Mouse (Mus musculus) midbrain, embryonic 14.5 days (tissue): Measurements from ENCODE around the gene Epor. TPM values are rescaled to one million over a fixed set of nuclear protein-coding genes. Genes with fewer than 3 reads are reported as not detected.

Source experiments
- ATAC-seq: fragments of 200-750 bp; cut with Nextera tagmentation; 2 replicates; pipeline ENCODE4 v1.8.0; 2017; ENCODE audit warnings: moderate number of reproducible peaks, moderate library complexity; ENCODE audit not compliant: low FRiP score, low TSS enrichment
- DNase-seq: peaks from one replicate; pipeline ENCODE4 v3.0.0-alpha.2; 2015
- H3K27ac ChIP-seq: fragments of 300-500 bp; sonication (generic); replicated peaks from 2 replicates; pipeline ENCODE4 v1.5.1; 2014; ENCODE audit warnings: mild to moderate bottlenecking, low read depth, low read length, moderate library complexity
- H3K27me3 ChIP-seq: fragments of 300-500 bp; sonication (generic); 2 replicates; pipeline ENCODE4 v1.6.1; 2014; ENCODE audit warnings: low read length, control low read depth, mixed read lengths; ENCODE audit not compliant: control insufficient read depth, insufficient read depth
- H3K36me3 ChIP-seq: fragments of 300-500 bp; sonication (generic); 2 replicates; pipeline ENCODE4 v1.6.1; 2014; ENCODE audit warnings: low read length, control low read depth; ENCODE audit not compliant: control insufficient read depth, insufficient read depth
- H3K4me1 ChIP-seq: fragments of 300-500 bp; sonication (generic); 2 replicates; pipeline ENCODE4 v1.6.1; 2014; ENCODE audit warnings: mild to moderate bottlenecking, antibody characterized with exemption, low read length, control low read depth; ENCODE audit not compliant: control insufficient read depth, insufficient read depth
- H3K4me2 ChIP-seq: fragments of 300-500 bp; sonication (generic); 2 replicates; pipeline ENCODE4 v1.6.1; 2014; ENCODE audit warnings: mild to moderate bottlenecking, low read length, moderate library complexity
- H3K4me3 ChIP-seq: fragments of 300-500 bp; sonication (generic); replicated peaks from 2 replicates; pipeline ENCODE4 v1.5.1; 2014; ENCODE audit warnings: low read depth, low read length
- H3K9ac ChIP-seq: fragments of 300-500 bp; sonication (generic); replicated peaks from 2 replicates; pipeline ENCODE4 v1.6.1; 2014; ENCODE audit warnings: mild to moderate bottlenecking, low read length, moderate library complexity
- H3K9me3 ChIP-seq: fragments of 300-500 bp; sonication (generic); 2 replicates; pipeline ENCODE4 v1.6.1; 2016; ENCODE audit warnings: low read length, control low read depth, mixed read lengths; ENCODE audit not compliant: control insufficient read depth
- WGBS: fragments of 180-500 bp; shearing (Covaris S2); extraction: QIAGEN DNeasy Blood & Tissue Kit; methylation state at CpG from one replicate; pipeline ENCODE4 v1.1.7; 2014; 5-methylcytosine and 5-hydroxymethylcytosine counted together
- polyA plus RNA-seq: library from polyadenylated mRNA; unstranded; fragments of >200 nt; fragmentation: Nextera tagmentation; extraction: Ambion mirVana; gene quantifications from 2 replicates; pipeline ENCODE4 v1.2.1, GENCODE M21; 2014

The Epor gene
- polyA plus RNA-seq, 1 experiment from 2014 or later = 2.0 TPM

DNA sequence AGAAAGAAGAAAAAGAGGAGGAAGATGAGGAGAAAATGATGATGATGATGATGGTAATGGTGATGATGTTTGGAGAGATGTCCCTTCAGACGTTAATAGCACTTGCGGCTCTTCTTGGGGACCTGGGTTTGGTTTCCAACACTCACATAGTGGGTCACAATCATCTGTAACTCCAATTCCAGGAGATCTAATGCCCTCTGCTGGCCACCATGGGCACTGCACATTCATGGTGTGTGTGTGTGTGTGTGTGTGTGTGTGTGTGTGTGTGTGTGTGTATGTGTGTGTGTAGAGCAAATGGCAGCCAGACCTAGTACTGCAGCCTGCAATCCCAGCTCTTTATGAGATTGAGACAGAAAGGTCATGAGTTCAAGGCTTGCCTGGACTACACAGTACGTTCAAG is 11.3 kb downstream of the Epor start:
- Histone ChIP-seq H3K4me1 (peaks cover 17% of the 10 kb centered on the region; the same call in 1 of the 2 replicates), H3K9me3 (no peaks in the 10 kb centered on the region), H3K4me3 (no peak overlapping the region), H3K27ac (no peak overlapping the region), H3K27me3 (no peaks in the 10 kb centered on the region), H3K9ac (no peak overlapping the region), H3K4me2 (no peak overlapping the region), H3K36me3 (peaks cover 10% of the 10 kb centered on the region; the same call in 1 of the 2 replicates)
- no peak for ATAC-seq
- no peak for DNase-seq
- 77% methylated on average over 3 of the region's 3 CpGs for WGBS

DNA sequence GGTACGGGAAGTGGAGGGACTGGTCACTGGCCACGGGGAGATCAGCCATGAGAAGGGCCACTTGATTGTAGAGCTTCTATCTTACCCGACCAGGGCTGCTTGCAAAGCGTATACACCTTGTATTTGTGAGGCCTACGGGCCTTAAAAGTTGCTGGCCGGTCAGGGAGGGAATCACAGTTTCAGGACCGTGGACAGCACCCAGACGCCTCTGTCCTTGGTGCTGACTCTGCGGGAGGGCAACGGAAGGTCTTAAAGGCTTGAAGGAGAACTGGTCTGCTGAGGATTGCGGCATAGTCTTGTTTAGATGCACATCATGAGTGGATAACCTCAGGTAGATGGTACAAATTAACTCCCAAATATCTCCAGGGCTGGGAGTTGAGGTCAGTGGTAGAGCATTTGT is 13.0 kb downstream of the Epor start:
- no peak for DNase-seq

DNA sequence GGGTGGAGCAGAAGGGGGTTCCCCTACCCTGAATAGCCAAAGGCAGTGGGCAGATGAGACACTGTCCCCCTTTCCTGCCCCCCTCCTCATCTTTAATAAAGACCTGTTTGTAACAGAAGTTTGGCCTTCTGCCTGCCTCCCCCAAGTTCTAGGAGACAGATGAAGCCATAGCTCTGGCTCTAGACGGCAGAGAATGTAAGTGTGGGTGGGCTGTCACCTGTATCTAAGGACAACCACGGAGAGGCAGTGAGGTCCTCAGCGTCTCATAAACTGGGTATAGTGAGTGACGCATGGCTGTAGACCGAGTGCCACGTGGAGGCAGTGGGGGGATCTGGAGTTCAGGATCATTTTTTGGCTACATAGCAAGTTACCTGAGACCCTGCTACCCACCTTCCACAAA is 14.5 kb downstream of the Epor start:
- 68% methylated on average over 6 of the region's 6 CpGs for WGBS
- peaks cover 20% of the 10 kb centered on the region; the same call in 1 of the 2 replicates for H3K36me3 ChIP-seq
- H3K9ac ChIP-seq = no peak overlapping the region
- no peak overlapping the region for H3K4me2 ChIP-seq
- no peak overlapping the region for H3K4me3 ChIP-seq
- ATAC-seq (no peak), DNase-seq (no peak)
- H3K27me3 ChIP-seq = no peaks in the 10 kb centered on the region
- H3K9me3 ChIP-seq = no peaks in the 10 kb centered on the region
- 0 out of 2 replicates have a peak, but pooled peaks cover 2% of the 10 kb centered on the region for H3K4me1 ChIP-seq
- no peak overlapping the region for H3K27ac ChIP-seq

More for the DNA sequence above, 13.0 kb downstream of the Epor start:
- Histone ChIP-seq H3K4me3 (no peak overlapping the region), H3K27ac (no peak overlapping the region), H3K4me1 (peaks cover 12% of the 10 kb centered on the region; the same call in 1 of the 2 replicates), H3K9ac (no peak overlapping the region), H3K4me2 (no peak overlapping the region), H3K36me3 (peaks cover 13% of the 10 kb centered on the region; the same call in 1 of the 2 replicates), H3K27me3 (no peaks in the 10 kb centered on the region), H3K9me3 (no peaks in the 10 kb centered on the region)
- ATAC-seq = no peak
- 21% methylated on average over 11 of the region's 11 CpGs for WGBS

DNA sequence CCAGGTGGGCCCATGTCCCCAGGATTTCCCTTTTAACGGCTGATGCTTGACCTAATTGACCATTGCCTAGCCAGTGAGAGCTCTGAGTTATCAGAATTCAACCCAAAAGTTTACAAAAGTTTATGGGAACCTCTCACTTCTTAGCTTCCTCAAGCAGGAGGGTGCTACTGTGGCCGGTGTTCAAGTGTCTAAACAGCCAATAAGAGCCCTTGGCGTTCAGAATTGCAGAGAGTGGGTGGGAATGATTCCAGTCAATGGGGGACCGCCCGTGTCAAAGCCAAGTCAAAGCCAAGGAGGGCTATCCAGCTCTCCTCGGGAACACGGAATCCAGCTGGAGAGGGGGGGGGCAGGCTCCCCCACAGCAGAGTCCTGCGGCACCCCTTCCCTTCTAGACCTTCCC is 15.2 kb downstream of the Epor start:
- no peak overlapping the region for H3K27ac ChIP-seq
- no peak for ATAC-seq
- no peaks in the 10 kb centered on the region for H3K9me3 ChIP-seq
- WGBS = 60% methylated on average over 8 of the region's 8 CpGs
- DNase-seq = no peak
- no peaks in the 10 kb centered on the region for H3K4me1 ChIP-seq
- no peak overlapping the region for H3K9ac ChIP-seq
- no peak overlapping the region for H3K4me3 ChIP-seq
- peaks cover 20% of the 10 kb centered on the region; the same call in 1 of the 2 replicates for H3K36me3 ChIP-seq
- no peaks in the 10 kb centered on the region for H3K27me3 ChIP-seq
- no peak overlapping the region for H3K4me2 ChIP-seq

DNA sequence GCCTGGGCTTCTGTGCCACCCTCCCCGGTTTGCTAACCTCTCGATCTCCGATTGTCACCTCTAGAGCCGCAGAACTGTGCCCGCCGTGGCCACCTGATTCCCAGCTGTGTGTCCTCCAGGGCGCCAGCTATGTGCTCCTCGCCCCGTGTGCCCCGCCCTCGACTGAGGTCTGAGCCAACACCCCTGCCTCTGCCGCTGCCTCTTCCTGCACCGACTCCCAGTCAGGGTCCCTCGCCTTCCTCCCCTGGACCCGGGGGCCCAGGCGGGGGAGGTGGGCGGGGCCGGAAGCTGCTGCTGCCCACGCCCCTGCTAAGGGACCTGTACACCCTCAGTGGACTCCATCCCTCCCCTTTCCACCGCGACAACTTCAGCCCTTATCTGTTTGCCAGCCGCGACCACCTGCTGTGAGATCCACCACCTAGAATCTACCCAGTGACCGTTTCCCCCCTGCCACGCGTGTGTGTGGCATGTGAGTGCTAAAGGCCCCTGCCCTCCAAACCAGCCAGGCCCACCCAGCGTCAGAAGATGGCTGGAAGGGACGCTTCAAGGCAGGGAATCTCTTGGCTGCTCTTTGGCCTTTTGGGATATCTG is 15.7 kb downstream of the Epor start:
- no peak overlapping the region for H3K9ac ChIP-seq
- ATAC-seq = no peak
- no peaks in the 10 kb centered on the region for H3K9me3 ChIP-seq
- H3K27me3 ChIP-seq = no peaks in the 10 kb centered on the region
- H3K4me1 ChIP-seq = no peaks in the 10 kb centered on the region
- H3K4me2 ChIP-seq = no peak overlapping the region
- DNase-seq = no peak
- no peak overlapping the region for H3K4me3 ChIP-seq
- no peak overlapping the region for H3K27ac ChIP-seq
- WGBS = 6% methylated on average over 28 of the region's 28 CpGs
- H3K36me3 ChIP-seq = peaks cover 20% of the 10 kb centered on the region; the same call in 1 of the 2 replicates

DNA sequence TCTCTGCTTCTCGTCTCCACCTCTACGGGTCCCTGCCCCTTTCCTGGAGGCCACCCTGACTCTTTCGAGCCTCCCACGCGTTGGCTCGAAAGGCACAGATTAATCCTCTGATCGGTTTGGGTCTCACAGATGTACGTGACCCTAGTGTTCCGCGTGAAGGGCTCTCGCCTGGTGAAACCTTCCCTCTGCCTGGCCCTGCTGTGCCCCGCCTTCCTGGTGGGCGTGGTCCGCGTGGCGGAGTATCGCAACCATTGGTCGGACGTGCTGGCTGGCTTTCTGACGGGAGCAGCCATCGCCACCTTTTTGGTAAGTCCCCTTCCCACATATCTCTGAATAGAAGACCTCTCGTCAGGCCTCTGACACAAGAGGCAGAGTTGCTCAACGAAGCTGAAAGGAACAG is 19.0 kb downstream of the Epor start:
- WGBS = 24% methylated on average over 23 of the region's 23 CpGs
- ATAC-seq (no peak), DNase-seq (no peak)
- Histone ChIP-seq H3K36me3 (peaks cover 42% of the 10 kb centered on the region), H3K4me1 (no peaks in the 10 kb centered on the region), H3K4me3 (no peak overlapping the region), H3K9me3 (no peaks in the 10 kb centered on the region), H3K27ac (no peak overlapping the region), H3K27me3 (no peaks in the 10 kb centered on the region), H3K9ac (no peak overlapping the region), H3K4me2 (no peak overlapping the region)

DNA sequence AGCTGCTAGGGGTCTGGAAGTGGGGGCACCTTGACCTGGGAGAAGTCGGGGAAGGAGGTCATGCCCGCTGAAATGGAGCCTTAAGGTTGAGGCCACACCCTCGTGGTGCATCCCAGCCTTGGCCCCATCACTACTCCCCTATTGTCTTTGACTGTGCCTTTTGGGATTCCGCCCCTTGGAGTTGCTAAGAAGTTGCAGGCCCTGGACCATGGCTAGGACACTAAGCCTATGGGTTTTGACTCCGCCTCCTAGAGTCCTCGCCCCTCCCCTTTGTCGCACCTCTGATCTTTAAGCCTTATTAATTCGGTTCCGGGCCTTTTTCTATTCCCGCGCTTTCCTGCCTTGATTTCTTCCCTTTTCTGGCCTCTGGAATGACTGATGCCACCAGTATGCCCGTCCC is 19.7 kb downstream of the Epor start:
- Histone ChIP-seq H3K36me3 (peaks cover 46% of the 10 kb centered on the region), H3K27ac (no peak overlapping the region), H3K9ac (no peak overlapping the region), H3K4me1 (no peaks in the 10 kb centered on the region), H3K27me3 (no peaks in the 10 kb centered on the region), H3K4me2 (no peak overlapping the region), H3K9me3 (no peaks in the 10 kb centered on the region), H3K4me3 (no peak overlapping the region)
- WGBS = 54% methylated on average over 12 of the region's 12 CpGs
- ATAC-seq (no peak), DNase-seq (no peak)

DNA sequence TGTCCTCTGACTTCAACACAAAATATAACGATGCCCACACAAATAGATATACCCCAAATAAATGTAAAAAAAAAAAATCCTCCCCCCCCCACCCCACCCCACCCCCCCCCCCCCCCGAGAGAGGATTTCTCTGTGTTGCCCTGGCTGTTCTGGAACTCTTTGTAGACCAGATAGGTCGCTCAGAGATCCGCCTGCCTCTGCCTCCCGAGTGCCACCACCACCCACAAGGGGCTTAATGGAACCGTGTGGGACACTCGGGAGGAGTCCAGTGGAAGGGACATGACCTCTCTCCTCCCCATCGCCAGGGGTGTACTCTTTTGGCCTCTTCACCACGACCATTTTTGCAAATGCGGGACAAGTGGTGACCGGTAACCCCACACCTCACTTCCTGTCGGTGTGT is 20.3 kb downstream of the Epor start:
- ATAC-seq (no peak; the same call in 1 of the 2 replicates), DNase-seq (no peak)
- 76% methylated on average over 12 of the region's 12 CpGs for WGBS
- no peaks in the 10 kb centered on the region for H3K27me3 ChIP-seq
- H3K9me3 ChIP-seq = no peaks in the 10 kb centered on the region
- no peak overlapping the region for H3K4me2 ChIP-seq
- H3K9ac ChIP-seq = no peak overlapping the region
- H3K4me3 ChIP-seq = no peak overlapping the region
- peaks cover 5% of the 10 kb centered on the region for H3K4me1 ChIP-seq
- peaks cover 44% of the 10 kb centered on the region for H3K36me3 ChIP-seq
- H3K27ac ChIP-seq = no peak overlapping the region

DNA sequence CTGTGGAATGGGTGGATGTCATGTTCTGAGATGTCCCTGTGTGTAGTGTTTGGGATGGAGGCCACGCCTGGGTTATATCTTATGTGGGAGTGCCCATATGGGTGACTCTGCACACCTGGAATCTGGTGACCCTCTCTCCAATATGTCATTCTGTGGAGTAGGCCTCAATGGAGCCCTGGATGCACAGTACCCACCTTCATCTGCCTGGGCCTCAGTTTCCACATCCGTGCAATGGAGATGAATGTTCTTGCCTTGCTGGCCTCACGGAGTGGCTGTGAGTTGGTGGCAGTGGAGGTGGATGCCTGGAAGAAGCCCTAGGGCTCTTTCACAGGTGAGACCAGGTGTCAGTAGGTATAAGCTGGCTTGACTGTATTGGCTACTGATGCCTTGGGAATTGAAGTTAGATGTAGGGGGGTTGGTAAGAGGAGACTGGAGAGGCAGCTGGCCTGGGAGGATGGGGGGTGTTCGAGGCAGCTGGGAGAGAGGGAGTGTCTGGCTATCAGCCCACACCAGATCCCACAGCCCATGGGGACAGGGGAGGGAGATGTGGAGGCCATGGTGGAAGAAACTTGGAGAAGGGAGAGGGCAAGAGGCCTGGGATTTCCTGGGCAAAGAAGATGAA is 25.0 kb downstream of the Epor start:
- no peak for DNase-seq
- no peak for ATAC-seq
- H3K27ac ChIP-seq = no peak overlapping the region
- H3K4me1 ChIP-seq = peaks cover 10% of the 10 kb centered on the region
- H3K4me3 ChIP-seq = peak overlapping the region; percentile 72
- 87% methylated on average over 4 of the region's 4 CpGs for WGBS
- H3K4me2 ChIP-seq = peak overlapping the region; percentile 61
- H3K9me3 ChIP-seq = no peaks in the 10 kb centered on the region
- peak overlapping the region; percentile 86 for H3K9ac ChIP-seq
- peaks cover 26% of the 10 kb centered on the region for H3K36me3 ChIP-seq
- no peaks in the 10 kb centered on the region for H3K27me3 ChIP-seq
